Mouse (Mus musculus) forebrain, embryonic 13.5 days (tissue): ENCODE data around the gene Tmem243. TPM values are rescaled to one million over a fixed set of nuclear protein-coding genes. Genes with fewer than 3 reads are reported as not detected.

Source experiments
- ATAC-seq: fragments of 200-750 bp; cut with Nextera tagmentation; 2 replicates; pipeline ENCODE4 v1.8.0; 2017
- H3K27ac ChIP-seq: fragments of 300-500 bp; sonication (generic); 2 replicates; pipeline ENCODE4 v1.5.1; 2015; ENCODE audit warnings: inconsistent platforms, mild to moderate bottlenecking, moderate library complexity
- H3K27me3 ChIP-seq: fragments of 300-500 bp; sonication (generic); 2 replicates; pipeline ENCODE4 v1.6.1; 2015; ENCODE audit warnings: mild to moderate bottlenecking, inconsistent platforms
- H3K36me3 ChIP-seq: fragments of 300-500 bp; sonication (generic); 2 replicates; pipeline ENCODE4 v1.6.1; 2015; ENCODE audit warnings: mild to moderate bottlenecking, inconsistent platforms; ENCODE audit not compliant: poor library complexity, severe bottlenecking
- H3K4me1 ChIP-seq: fragments of 300-500 bp; sonication (generic); 2 replicates; pipeline ENCODE4 v1.6.1; 2015; ENCODE audit warnings: inconsistent platforms
- H3K4me2 ChIP-seq: fragments of 300-500 bp; sonication (generic); 2 replicates; pipeline ENCODE4 v1.6.1; 2015; ENCODE audit warnings: inconsistent platforms, mild to moderate bottlenecking, moderate library complexity
- H3K4me3 ChIP-seq: fragments of 300-500 bp; sonication (generic); 2 replicates; pipeline ENCODE4 v1.5.1; 2015; ENCODE audit warnings: mild to moderate bottlenecking, inconsistent platforms
- H3K9ac ChIP-seq: fragments of 300-500 bp; sonication (generic); 2 replicates; pipeline ENCODE4 v1.6.1; 2015; ENCODE audit warnings: mild to moderate bottlenecking, inconsistent platforms
- H3K9me3 ChIP-seq: fragments of 300-500 bp; sonication (generic); replicated peaks from 2 replicates; pipeline ENCODE4 v1.6.1; 2016; ENCODE audit warnings: inconsistent platforms
- WGBS: fragments of 180-500 bp; shearing (Covaris S2); methylation state at CpG from one replicate; pipeline ENCODE4 v1.1.7; 2015; 5-methylcytosine and 5-hydroxymethylcytosine counted together
- polyA plus RNA-seq: library from polyadenylated mRNA; unstranded; fragments of >200 nt; fragmentation: Nextera tagmentation; extraction: Ambion mirVana; gene quantifications from 2 replicates; pipeline ENCODE4 v1.2.1, GENCODE M21; 2015

Tmem243 gene
- polyA plus RNA-seq, 1 experiment from 2014 or later: 19.6 TPM

DNA sequence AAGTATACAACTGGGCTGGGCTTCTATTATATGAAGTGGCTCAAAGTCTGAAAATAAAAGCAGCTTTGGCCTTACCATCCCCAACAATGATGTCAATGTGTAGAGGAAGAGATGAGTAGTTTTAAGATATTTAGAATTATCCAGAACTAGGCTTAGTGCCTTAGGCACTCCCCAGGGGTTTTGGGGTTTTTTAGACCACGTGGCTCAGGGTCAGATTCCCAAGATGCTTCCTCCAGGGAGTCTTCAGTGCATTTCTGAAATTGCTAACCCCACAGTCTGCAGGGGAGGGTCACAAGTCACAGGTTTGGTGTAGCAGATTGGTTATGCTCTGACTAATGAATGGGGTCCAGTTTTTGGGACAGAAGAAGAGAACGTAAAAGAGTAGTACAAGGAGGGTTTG is 10.8 kb downstream of the Tmem243 start:
- Histone ChIP-seq H3K27me3 (no peaks in the 10 kb centered on the region), H3K36me3 (peaks cover 9% of the 10 kb centered on the region; the same call in 1 of the 2 replicates), H3K4me3 (no peak overlapping the region), H3K9ac (no peak overlapping the region), H3K27ac (no peak overlapping the region), H3K4me1 (0 out of 2 replicates have a peak, but pooled peaks cover 9% of the 10 kb centered on the region), H3K9me3 (no peaks in the 10 kb centered on the region), H3K4me2 (no peak overlapping the region)
- no peak; the same call in 1 of the 2 replicates for ATAC-seq
- 65% methylated on average over 2 of the region's 2 CpGs for WGBS

DNA sequence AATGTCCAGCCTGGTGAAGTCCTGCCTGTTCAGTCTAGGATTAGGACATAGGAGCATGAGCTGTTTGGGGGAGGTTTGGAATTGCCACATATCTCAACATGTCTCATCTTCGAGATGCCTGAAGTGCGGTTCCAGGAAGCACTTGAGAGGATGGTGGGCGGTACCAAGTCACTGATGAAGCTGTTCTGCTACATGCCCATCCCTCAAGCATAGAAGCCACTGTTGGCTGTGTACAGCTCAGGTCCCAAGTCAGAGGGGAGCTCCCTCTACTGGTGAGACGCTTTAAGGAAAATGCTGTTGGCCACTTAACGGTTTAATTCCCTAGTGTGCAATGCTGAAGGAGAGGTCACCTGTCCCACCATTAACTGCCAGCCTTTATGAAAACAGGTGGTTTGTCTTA is 11.3 kb downstream of the Tmem243 start:
- Histone ChIP-seq H3K36me3 (peaks cover 11% of the 10 kb centered on the region; the same call in 1 of the 2 replicates), H3K4me2 (no peak overlapping the region), H3K4me3 (no peak overlapping the region), H3K4me1 (0 out of 2 replicates have a peak, but pooled peaks cover 9% of the 10 kb centered on the region), H3K9me3 (no peaks in the 10 kb centered on the region), H3K9ac (no peak overlapping the region), H3K27me3 (no peaks in the 10 kb centered on the region), H3K27ac (no peak overlapping the region)
- WGBS: 23% methylated on average over 5 of the region's 5 CpGs
- ATAC-seq: peak; percentile 77

DNA sequence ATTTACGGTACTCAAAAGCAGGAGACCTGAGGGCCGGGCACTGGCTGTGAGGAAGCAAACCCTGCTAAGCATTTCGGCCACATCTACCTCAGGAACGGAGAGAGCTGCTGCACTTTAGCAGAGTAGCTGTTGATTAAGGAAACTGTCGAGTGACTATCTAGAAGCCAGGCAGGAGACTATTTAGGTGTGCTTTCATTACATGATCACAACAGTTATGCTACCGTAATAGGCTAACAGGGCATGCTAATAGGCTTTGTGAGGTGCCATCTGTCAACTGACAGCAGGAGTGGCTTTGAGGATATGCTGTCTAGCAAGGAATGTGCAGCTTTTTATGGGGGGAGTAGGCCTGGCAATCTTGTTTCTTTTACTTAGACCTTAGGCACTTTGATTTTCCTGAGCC is 13.7 kb downstream of the Tmem243 start:
- H3K4me2 ChIP-seq: no peak overlapping the region
- H3K4me1 ChIP-seq: 0 out of 2 replicates have a peak, but pooled peaks cover 9% of the 10 kb centered on the region
- no peak overlapping the region for H3K4me3 ChIP-seq
- 42% methylated on average over 6 of the region's 6 CpGs for WGBS
- ATAC-seq: peak; percentile 65
- no peak overlapping the region for H3K9ac ChIP-seq
- peak overlapping the region; percentile 57 for H3K27ac ChIP-seq
- H3K36me3 ChIP-seq: peaks cover 29% of the 10 kb centered on the region
- H3K9me3 ChIP-seq: no peaks in the 10 kb centered on the region
- H3K27me3 ChIP-seq: no peaks in the 10 kb centered on the region

DNA sequence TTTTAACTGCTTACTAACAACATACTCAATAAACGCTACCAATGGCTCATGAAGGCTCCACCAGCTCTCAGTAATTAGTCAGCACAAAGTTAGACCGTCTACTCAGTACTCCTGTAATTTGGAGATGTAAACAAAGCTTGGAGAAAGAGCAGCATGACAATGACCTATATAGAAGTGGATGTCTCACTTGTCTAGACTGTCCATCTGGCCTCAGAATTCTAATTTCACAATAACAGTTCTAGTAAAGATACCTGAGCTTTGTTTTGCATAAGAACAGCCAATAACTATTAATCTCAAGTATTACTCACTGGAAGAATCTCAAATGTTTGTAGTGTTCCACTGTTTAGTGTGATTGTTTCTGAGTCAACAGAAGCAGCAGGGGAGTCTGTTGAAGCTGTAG is 23.7 kb downstream of the Tmem243 start:
- Histone ChIP-seq H3K27me3 (no peaks in the 10 kb centered on the region), H3K4me2 (no peak overlapping the region), H3K4me3 (no peak overlapping the region), H3K36me3 (peaks cover 83% of the 10 kb centered on the region), H3K27ac (no peak overlapping the region), H3K9me3 (no peaks in the 10 kb centered on the region), H3K4me1 (no peaks in the 10 kb centered on the region), H3K9ac (no peak overlapping the region)
- WGBS: 91% methylated on average over 2 of the region's 2 CpGs
- no peak for ATAC-seq

DNA sequence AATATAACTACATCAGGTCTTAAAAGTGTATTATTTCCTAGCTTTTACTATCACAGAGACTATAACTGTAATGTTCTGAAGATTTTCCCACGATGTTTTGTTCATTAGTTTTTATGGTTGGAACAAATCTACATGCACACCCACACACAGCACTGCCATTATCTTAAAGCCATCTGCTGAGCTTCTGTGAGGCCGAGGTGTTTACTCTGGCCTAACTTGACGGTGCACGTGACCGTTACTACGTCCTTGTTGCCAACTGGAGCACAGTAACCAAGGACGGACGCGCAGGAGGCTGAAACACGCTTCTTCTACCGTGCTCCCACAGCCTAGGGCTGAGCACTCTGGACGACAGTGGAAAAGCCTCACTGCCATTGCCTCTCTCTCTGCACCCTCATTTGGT is 28.1 kb downstream of the Tmem243 start:
- Histone ChIP-seq H3K4me2 (no peak overlapping the region), H3K9me3 (no peaks in the 10 kb centered on the region), H3K27ac (no peak overlapping the region), H3K36me3 (peaks cover 64% of the 10 kb centered on the region), H3K4me1 (no peaks in the 10 kb centered on the region), H3K4me3 (no peak overlapping the region), H3K27me3 (no peaks in the 10 kb centered on the region), H3K9ac (no peak overlapping the region)
- no peak for ATAC-seq
- 94% methylated on average over 12 of the region's 12 CpGs for WGBS

DNA sequence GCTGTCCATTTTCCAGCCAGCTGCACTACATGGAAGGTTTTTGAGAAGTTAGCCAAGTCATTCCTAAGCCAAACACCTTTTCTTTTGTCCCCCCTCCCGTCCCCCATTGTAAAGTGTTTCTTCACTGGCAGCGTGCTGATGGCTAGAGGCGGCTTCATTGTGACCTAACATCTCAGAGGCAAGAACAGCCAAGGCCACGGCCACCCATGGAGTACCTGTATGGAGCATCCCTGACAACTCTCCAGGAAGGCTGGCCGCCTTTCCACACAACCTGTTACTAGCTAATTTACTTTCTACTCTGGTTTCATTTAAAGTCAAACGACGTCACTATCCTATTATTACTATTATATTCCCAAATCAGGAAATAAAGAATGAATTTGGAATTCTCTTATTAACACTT is 31.3 kb downstream of the Tmem243 start:
- no peaks in the 10 kb centered on the region for H3K4me1 ChIP-seq
- WGBS: 79% methylated on average over 7 of the region's 7 CpGs
- no peak for ATAC-seq
- H3K9me3 ChIP-seq: no peaks in the 10 kb centered on the region
- H3K27me3 ChIP-seq: no peaks in the 10 kb centered on the region
- no peak overlapping the region for H3K9ac ChIP-seq
- no peak overlapping the region for H3K4me2 ChIP-seq
- no peak overlapping the region for H3K27ac ChIP-seq
- H3K36me3 ChIP-seq: peaks cover 64% of the 10 kb centered on the region
- H3K4me3 ChIP-seq: no peak overlapping the region

DNA sequence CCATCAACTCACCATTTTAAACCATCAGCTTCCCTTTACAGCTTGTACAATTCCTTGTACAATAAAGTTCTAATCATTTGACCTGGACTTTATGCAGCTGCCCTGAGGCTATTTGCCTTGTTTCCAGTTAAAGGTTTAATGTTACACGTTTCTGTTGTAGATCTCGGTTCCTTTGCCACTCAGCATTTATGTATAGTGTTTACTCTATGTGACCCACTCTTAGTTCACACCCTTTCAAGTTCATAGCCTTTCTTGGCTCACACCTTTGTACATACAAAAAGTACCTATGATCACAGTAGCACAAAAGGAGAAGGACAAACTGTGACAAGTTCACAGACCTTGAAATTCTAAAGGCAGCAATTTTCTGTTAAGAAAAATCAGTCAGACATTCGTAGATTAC is 35.1 kb downstream of the Tmem243 start:
- Histone ChIP-seq H3K27me3 (no peaks in the 10 kb centered on the region), H3K4me3 (no peak overlapping the region), H3K27ac (no peak overlapping the region), H3K36me3 (peaks cover 57% of the 10 kb centered on the region), H3K4me1 (no peaks in the 10 kb centered on the region), H3K4me2 (no peak overlapping the region), H3K9ac (no peak overlapping the region), H3K9me3 (no peaks in the 10 kb centered on the region)
- 92% methylated on average over 3 of the region's 3 CpGs for WGBS
- no peak for ATAC-seq

DNA sequence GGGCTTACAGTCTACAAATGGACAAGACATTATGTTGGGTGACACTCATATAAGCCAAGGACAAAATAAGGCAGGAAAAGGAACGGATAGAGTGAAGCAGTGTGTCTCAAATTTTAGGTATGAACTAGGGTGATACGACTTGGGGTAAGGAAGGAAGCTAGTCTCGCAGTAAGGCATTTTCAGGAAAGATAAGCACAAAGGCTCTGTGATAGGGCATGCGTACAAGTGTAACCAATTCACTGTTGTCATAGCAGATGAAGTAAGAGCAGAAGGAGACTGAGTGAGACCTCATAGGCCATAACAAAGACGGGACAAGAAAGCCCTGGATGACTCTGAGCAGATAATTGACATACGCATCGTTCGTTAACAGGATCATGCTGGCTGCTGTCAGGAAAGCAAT is 40.3 kb downstream of the Tmem243 start:
- H3K4me1 ChIP-seq: no peaks in the 10 kb centered on the region
- WGBS: 81% methylated on average over 8 of the region's 8 CpGs

DNA sequence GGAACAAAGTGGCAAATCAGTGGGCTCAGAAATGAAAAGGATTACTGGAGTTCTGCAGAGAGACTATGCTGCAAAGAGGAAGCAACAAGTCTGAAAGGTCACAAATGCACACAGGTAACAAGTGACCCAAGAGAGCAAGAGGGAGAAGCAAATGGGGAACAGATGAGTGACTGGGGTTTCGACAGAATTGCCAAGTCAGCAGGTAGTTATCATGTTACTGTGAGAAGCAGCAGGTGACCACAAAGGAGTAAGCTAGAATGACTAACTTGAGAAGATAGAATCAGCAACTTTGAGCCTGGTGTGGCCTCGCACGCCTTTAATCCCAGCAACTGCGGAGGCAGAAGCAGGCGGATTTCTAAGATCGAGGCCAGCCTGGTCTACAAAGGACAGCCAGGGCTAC is 41.9 kb downstream of the Tmem243 start:
- Histone ChIP-seq H3K27ac (no peak overlapping the region), H3K36me3 (peaks cover 60% of the 10 kb centered on the region)
- no peak for ATAC-seq

More for the DNA sequence above, 40.3 kb downstream of the Tmem243 start:
- Histone ChIP-seq H3K9me3 (no peaks in the 10 kb centered on the region), H3K9ac (no peak overlapping the region), H3K4me2 (no peak overlapping the region), H3K4me3 (no peak overlapping the region), H3K27me3 (no peaks in the 10 kb centered on the region), H3K27ac (no peak overlapping the region), H3K36me3 (peaks cover 68% of the 10 kb centered on the region)
- ATAC-seq: no peak

DNA sequence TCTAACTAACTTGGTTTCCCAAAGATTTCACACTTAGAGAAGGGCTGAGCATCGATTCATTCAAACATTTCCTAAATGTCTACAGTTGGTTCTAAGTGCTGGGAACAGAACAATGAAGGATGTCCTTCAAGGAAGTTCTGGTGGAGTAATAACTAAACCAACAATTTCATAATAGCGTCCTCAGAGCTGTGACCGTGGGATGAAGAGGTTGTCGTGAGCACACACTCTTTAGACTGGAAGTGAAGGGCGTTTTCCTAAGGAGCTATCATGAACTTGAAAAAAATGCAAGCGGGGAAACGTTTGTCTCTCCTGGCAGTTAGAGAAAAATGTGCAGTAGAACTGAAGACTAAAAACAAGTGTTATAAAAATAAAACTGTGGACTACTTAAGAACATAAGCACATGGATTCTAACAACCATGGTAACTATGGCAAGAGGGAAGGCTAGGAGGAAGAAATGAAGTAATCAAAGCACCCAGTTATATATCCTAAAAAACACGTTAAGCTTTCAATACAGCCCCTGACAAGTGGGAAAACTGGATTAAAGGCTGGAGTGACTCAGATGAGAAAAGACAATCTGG is 48.9 kb downstream of the Tmem243 start:
- Histone ChIP-seq H3K4me1 (no peaks in the 10 kb centered on the region), H3K27me3 (no peaks in the 10 kb centered on the region), H3K36me3 (peaks cover 44% of the 10 kb centered on the region), H3K4me2 (no peak overlapping the region), H3K27ac (no peak overlapping the region), H3K9ac (no peak overlapping the region), H3K4me3 (no peak overlapping the region), H3K9me3 (no peaks in the 10 kb centered on the region)
- WGBS: 94% methylated on average over 8 of the region's 8 CpGs
- ATAC-seq: no peak

More for the DNA sequence above, 41.9 kb downstream of the Tmem243 start:
- Histone ChIP-seq H3K4me1 (no peaks in the 10 kb centered on the region), H3K9me3 (no peaks in the 10 kb centered on the region), H3K27me3 (no peaks in the 10 kb centered on the region), H3K9ac (no peak overlapping the region), H3K4me2 (no peak overlapping the region), H3K4me3 (no peak overlapping the region)
- 90% methylated on average over 6 of the region's 6 CpGs for WGBS

DNA sequence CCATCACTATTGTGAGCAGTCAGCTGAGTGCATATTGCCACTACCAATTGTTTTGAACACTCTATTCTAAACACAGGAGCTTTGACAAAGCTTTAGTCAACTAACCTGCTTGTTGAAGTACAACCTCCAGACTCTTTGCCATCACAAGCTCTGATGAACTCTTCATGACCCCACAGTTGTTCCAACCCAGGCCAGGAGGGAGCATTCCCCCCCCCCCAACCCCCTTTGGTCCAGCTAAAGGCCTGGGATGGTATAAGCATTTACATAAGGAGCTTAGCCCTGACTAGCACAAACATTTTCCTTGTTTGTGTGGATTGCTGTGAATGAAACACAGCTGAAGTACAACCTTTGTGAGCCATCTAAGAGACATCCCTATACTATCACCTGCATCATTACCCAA is 56.3 kb downstream of the Tmem243 start:
- H3K4me2 ChIP-seq: no peak overlapping the region
- no peak overlapping the region for H3K27ac ChIP-seq
- H3K9ac ChIP-seq: no peak overlapping the region
- H3K36me3 ChIP-seq: peaks cover 5% of the 10 kb centered on the region; the same call in 1 of the 2 replicates
- H3K4me1 ChIP-seq: peaks cover 21% of the 10 kb centered on the region
- H3K4me3 ChIP-seq: no peak overlapping the region
- ATAC-seq: no peak
- no peaks in the 10 kb centered on the region for H3K9me3 ChIP-seq
- no peaks in the 10 kb centered on the region for H3K27me3 ChIP-seq

DNA sequence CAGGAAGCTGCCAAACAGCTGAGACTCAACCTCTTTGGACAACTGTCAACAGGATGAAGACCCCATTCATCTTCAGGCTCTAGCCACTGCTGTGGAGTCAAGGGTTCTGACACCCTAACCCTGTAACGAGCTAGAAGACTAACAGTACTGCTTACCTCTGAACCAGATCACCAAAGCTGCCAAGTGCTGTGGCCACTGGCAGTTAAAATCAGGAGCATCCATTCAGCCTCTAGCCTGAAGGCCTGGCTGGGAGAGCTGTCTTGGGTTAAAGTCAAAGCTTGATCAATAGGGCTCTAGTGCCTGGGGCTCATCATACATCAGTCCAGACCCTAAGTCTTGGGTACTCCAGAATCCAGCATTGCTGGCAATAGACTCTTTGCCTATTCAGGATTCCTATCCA is 56.9 kb downstream of the Tmem243 start:
- Histone ChIP-seq H3K4me1 (peaks cover 24% of the 10 kb centered on the region), H3K27ac (no peak overlapping the region), H3K36me3 (peaks cover 4% of the 10 kb centered on the region; the same call in 1 of the 2 replicates), H3K4me3 (no peak overlapping the region), H3K9me3 (no peaks in the 10 kb centered on the region), H3K27me3 (no peaks in the 10 kb centered on the region), H3K9ac (no peak overlapping the region), H3K4me2 (no peak overlapping the region)
- 87% methylated on average over 1 of the region's 1 CpGs for WGBS
- no peak for ATAC-seq

DNA sequence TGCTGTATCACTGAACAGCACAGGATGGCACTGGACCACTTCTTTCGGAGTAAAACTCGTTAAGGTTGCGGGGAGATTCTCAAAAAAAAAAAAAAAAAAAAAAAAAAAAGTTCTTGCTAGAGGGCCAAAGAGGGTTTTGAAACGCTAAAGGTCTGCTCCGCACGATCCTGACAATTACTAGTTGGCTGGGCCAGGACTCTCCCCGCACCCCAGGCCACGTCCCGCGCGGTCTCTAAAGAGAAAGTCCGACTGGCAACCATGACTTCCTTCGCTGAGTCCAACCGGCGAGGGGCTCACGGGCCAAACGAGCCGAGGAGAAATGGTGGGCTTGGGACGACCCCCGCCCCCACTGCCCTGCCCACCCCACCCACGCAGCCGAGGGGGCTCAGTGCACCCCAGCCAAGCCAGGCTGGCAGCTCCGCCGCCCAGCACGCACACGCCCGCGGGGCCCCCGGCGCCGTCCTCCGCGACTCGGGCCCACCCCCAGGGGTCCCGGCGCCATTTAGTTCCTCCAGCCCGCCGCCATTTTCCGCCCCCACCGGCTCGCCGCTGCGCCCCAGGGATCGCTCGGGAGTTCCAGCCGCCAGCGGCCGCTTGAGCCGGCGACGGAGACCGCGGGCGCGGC is 60.5 kb downstream of the Tmem243 start:
- under 1% methylated on average over 54 of the region's 55 CpGs for WGBS
- Histone ChIP-seq H3K27me3 (no peaks in the 10 kb centered on the region), H3K4me1 (peaks cover 27% of the 10 kb centered on the region), H3K9me3 (no peaks in the 10 kb centered on the region), H3K9ac (peak overlapping the region; percentile 95), H3K4me3 (peak overlapping the region; percentile 90), H3K36me3 (peaks cover 4% of the 10 kb centered on the region; the same call in 1 of the 2 replicates), H3K4me2 (peak overlapping the region; percentile 66), H3K27ac (peak overlapping the region; percentile 100)
- peak; percentile 72 for ATAC-seq
